Mouse (Mus musculus) cerebellum, postnatal 14 days (tissue): ENCODE results near the gene Taar8c.
"Not testable (repeated sequence)": the region's sequence is repeated elsewhere in the genome, so short reads cannot be mapped to it uniquely, and the experiment has no call there.

ENCODE experiments used
- DNase-seq, 2 experiments: peaks; one replicate each; pipeline ENCODE4 v3.0.0; 2021; ENCODE audit warnings: mixed read lengths in 2 of 2

Taar8c gene

DNA sequence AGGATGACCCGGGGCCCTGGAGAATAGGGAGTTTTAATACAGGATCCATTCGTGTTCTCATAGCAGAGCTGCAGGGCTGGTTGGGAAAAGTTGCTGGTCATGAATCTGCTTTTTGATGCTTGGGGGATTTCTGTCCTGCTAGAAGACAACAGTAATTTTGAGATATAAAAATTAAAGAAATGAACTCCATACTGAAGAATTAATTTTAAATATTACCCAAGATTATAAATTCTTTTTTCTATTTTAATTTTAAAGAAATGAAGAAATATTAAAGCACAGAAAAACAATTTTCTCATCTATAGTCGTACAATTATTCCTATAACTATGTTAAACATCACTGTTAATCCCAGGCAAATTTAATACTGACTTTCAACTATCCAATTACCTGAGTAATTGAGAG is at the start of gene Taar8c:
TSS of gene Taar8c (minus strand) at position 101 of the 400 bp plus-strand sequence.
- DNase-seq, result not testable (repeated sequence)

DNA sequence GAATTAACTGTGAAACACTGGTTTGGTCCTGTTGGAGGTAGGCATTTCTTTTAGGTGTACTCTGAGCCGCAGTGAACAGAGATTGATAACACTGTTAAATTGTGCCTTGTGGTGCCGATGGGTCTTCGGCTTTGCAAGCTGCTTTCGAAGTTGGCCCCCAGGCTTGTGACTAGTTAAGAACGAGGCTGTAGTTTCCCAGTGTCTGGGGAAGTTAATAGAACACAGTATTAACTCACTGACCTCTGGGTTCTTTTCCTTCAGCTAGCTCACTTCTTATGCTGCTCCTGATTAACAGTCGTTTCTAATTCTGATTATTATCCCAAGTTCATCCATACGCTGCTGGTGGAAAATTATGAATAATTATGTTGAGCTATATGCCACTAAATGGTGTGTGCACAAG is 48.4 kb upstream of the Taar8c start:
- no peak for DNase-seq

DNA sequence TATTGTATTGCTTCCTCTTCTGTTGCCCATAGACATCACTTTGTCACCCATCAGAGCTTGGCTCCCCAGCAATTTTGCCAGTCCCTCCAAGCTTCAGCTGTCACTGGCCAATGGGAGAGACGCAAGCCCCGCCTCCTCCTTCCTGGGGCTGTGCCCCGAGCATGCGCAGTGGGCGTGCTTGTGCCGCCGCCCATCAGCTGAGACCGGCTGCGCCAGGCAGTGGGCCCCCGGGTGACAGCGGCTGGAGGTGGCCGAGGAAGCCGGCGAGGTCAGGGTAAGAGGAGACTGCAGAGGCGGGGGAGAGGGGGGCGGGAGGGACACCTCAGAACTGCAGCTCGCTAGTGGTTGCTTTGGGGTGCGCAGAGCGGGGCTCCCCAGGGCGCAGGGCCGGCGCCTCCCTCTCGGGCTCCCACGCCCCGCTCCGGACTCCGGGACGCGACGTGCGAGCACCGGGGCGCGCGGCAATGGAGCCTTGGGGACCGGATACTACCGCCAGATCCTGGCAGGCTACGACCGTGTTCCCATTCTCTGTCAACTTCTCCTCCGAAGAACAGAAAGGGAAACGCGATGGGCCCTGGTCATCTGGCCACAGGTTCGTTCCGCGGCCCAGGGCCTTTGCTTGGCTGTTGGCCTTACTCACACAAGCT is 47.5 kb upstream of the Taar8c start, which contains the start of gene Stx7:
TSS of gene Stx7 (plus strand) at position 168 of the 647 bp plus-strand sequence.
- DNase-seq, result peak; percentile 93 to 95

DNA sequence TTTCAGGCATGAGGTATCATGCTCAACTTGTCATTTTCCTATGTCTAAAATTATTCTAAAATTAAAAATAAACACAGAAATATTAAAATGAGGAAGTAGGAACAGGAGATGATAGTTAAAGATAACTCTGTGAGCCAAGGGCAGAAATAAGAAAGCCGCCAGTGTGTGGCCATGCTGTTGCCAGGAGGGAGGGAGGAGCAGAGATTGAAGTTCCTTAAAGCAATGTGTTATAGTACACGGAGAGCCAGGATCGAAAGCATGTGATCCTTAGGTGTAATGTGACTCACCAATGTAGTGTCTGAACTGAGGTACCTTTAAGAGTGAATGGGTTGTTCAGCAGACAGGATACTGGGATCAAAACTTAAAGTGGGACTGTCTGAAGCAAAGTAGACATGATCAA is 41.0 kb upstream of the Taar8c start:
- no peak for DNase-seq

DNA sequence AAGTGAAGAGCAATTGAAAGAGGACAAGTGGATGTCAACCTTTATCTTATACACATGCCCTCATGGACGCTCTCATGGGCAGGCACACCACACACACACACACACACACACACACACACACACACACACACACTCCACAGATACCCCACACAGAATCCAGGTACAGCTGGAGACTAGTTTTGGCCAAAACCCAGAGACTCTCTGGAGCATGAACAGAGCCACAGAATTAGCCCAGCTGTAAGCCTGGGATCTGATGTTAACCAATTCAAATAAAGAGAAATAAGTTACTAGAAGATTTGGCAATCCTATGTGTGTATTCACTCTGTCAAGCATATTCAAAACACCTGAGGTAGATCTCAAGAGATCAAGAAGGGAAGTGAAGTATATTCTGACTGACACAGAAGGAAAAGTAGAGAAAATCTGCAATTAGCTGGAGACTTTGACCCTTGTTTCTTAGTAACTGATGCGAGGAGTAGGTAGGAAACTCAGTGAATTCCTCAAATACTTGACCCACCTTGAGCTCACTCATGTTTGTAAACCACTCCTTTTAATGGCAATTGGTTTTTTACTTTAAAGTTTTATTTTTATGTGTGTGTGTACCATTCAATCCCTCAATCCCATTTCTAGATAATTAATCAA is 37.0 kb upstream of the Taar8c start:
- no peak for DNase-seq

DNA sequence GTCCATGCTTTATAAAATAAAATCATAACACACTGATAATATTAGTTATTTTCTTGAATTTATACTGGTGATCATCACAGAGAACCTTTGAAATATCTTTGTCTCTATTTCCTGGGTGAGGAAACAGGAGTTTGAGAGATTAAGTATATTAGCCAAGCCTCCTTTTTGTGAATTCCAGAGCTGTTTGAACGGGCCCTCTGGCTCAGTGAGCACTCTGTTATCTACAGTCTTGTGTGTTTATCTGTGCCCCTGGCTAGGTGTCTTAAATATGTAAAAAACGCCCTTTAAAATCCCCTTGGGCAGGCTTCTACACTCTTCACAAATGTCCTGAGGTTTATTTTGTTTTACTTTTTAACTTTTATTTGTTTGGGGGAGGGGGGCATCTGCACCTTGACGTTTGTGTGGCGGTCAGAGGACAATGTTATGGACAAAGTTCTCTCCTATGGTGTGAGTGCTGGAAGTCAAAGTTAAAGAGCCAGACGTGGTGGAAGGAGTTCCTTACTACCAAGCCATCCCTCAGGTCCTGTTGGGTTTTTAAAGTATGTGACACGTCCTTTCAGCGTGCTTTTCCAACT is 32.4 kb upstream of the Taar8c start:
- DNase-seq, result no peak

DNA sequence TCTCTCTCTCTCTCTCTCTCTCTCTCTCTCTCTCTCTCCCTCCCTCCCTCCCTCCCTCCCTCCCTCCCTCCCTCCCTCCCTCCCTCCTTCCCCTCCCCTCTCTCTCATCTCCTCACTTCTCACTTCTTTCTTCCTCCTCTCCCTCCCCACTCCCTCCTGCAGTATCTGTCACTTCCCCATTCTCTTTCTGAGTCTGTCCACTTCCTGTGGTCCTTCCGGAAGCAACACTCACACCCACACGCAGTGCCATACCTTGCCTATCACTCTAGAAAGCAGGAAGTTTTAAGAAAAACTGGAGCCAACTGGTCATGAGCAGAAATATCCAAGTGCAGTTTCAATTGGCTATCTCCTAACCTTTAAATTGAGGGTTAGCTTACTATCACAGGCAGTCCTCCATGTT is 31.4 kb upstream of the Taar8c start:
- DNase-seq, result no peak

DNA sequence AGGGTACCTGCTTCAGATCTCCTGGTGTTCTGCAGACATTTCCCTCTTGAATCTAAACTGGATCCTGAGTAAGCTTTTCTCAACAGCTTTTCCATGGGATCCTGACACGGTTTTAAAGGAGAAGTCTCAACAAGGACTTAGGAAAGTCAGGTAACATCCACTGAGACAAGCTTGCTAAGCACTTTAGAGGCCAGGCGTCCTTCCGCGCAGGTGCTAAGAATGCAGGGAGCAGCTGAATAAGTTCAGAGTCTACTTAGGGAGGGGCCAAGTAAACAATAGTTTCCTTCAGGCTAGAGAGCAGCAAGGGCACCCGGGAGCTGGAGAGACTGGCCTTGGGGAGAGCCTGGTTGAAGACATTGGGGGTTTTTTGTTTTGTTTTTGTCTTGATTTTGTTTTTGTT is 30.6 kb upstream of the Taar8c start:
- no peak for DNase-seq

DNA sequence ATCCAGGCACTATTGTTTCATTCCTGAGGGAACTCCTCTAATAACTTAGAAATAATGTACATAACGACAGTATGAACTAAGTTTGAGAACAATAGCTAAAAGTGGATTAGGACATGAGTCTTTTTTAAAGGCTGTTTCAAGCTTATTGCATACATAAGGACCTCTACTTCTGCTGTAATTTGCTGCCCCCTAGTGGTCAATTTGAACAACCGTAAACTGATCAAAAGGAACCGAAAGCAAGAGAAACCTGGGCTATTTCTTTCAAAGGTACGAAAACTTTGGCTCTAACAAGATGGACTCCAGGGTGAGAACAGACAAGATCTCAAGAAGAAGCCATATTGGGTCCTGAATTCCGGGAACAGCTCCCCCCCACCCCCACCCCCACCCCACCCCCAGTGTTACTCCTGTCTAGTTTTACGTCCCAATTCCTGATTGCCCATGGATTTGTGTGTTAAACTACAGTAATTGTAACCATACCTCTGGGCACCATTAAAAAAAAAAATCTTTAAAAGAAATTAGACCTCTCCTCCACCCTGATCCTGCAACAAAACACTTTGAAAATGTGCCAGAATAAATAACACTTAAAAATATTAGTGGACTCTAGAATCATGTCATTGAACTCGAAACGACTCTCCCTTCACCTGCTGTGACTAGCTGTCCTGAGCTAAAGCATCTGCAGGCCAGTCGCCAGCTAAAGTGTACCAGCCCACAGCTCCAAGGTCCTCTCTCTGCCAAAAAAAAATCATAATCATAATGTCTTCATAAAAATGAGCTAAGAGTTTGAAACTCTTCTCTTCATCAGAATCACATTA is 29.9 kb upstream of the Taar8c start:
- peak; percentile 76 for DNase-seq

DNA sequence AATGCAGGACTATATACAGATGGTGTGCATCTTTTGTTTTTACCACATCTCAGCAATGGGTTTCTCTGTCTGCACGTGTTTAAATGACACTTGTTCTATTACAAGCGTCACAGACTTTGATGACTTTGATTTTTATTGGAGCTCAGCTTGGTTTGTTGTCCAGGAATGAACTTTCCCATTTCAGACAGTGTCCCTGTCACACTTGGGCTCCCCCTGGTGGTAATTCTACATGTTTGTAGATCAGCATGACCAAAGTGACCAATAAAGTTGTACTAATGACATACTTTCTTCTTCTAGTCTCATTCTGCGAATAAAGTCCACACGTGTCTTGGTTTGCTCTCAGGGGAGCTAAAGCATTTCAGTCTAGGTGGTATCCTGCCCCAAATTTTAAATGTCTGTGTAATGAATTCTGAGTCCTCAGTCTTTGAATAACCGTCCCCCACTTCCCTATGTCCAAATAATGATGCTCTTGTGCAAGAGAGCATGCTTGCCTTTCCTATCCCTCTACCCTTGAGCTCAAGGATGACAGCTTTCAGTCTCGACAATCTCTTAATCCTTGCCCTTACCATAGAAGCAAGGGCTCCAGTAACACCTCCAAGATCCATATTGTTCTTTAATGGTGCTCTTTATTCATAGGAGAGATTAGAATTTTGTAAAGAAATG is 9.5 kb upstream of the Taar8c start:
- peak; percentile 74 to 78 for DNase-seq

DNA sequence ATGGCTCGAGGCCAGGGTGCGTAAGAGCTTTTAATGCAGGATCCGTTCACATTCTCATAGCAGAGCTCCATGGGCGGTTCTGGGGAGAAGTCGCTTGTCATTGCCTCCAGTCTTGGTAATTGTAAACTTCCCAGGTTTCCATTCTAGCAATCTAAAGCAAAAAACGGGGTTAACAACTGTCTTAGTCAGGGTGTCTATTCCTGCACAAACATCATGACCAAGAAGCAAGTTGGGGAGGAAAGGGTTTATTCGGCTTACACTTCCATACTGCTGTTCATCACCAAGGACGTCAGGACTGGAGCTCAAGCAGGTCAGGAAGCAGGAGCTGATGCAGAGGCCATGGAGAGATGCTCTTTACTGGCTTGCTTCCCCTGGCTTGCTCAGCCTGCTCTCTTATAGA is 7.7 kb upstream of the Taar8c start, which contains the start of gene Taar9:
TSS of gene Taar9 (minus strand) at position 101 of the 400 bp plus-strand sequence.
- not testable (repeated sequence) for DNase-seq

DNA sequence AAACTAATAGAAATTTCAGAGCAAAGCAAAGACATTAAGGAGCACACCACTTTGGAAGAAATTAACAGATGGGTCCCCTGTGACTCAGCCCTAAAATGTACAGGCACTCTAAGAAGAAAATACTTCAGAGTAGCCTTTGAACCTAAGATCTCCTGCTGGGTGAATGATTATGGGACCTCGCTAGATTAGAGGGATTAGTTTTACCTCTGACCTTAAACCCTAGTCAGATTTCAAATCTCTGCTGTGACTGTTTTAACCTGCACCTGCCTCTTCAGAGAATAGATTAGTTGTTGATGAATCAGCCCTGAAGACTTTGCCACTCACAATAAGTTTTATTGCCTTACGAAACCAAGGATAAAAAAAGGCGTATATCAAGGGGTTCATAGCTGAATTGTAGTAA is 6.5 kb upstream of the Taar8c start:
- DNase-seq, result no peak

DNA sequence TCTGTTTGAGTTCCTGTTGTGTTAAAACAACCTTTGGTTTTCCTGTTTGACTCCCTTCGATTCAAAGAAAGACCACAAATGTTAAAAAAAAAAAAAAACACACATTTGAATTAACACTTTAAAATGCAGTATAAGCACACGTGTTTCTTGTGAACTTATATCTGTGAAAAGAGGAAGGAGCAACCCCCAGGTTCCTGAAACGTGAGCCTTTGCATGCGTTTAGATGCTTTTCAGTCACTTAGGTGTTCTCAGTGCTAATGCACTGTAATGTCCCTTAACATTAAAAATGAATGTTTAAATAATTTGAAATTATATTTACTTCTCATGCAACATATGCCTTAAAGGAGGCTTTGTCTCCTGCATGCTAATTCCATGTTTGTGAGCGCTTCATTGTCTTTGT is 6.0 kb upstream of the Taar8c start:
- DNase-seq, result no peak

DNA sequence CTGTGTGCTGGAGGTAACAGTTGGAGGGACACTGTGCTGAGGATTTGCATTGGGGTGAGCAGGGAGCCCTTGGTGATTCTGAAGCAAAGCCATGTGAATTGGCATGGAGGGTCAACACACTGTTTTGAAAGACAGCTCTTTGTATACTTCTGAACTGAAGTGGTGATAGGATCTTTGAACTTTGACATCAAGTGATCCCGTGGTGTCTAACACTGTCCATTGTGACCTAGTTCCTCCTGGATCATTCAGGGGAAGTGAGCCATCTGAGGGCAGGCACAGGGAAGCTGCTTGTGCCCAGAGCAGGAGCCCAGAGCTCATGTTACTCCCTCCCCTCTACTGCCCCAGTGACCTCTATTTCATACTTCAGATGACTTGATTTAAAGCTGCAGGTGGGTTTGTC is 1.6 kb upstream of the Taar8c start:
- DNase-seq, result not testable (repeated sequence)

DNA sequence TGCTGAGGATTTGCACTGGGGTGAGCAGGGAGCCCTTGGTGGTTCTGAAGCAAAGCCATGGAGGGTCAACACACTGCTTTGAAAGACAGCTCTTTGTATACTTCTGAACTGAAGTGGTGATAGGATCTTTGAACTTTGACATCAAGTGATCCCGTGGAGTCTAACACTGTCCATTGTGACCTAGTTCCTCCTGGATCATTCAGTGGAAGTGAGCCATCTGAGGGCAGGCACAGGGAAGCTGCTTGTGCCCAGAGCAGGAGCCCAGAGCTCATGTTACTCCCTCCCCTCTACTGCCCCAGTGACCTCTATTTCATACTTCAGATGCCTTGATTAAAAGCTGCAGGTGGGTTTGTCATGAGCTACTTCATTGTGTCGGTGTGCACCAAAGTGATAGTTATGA is 4.7 kb downstream of the Taar8c start:
- not testable (repeated sequence) for DNase-seq

DNA sequence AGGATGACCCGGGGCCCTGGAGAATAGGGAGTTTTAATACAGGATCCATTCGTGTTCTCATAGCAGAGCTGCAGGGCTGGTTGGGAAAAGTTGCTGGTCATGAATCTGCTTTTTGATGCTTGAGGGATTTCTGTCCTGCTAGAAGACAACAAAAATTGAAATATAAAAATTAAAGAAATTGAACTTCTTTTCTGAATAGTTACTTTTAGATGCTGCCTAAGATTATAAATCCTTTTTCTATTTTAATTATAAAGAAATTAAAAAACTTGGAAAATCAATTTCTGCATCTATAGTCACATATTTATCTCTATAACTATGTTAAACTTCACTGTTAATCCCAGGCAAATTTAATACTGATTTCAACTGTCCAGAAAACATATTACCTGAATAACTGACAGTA is 9.5 kb downstream of the Taar8c start, which contains the start of gene Taar8b:
TSS of gene Taar8b (minus strand) at position 101 of the 400 bp plus-strand sequence.
- no peak for DNase-seq

DNA sequence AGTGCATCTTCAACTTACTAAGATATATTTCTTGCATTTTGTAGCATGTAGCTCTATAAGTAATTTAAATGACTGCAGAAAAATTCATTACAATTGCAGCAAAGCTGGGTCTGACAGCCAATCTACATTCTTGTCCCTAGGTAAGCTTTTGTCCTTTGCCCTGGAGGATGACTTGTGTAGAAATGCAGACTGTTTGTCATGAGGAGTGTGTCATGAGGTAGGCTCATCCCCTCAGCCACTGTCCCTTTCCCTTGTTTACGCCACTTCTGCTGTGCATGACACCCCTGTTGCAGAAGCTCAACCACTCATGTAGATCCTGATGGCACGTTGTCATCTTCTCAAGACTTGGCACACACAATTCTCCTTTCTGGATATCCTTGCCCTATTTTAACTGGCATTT is 14.5 kb downstream of the Taar8c start:
- no peak for DNase-seq

DNA sequence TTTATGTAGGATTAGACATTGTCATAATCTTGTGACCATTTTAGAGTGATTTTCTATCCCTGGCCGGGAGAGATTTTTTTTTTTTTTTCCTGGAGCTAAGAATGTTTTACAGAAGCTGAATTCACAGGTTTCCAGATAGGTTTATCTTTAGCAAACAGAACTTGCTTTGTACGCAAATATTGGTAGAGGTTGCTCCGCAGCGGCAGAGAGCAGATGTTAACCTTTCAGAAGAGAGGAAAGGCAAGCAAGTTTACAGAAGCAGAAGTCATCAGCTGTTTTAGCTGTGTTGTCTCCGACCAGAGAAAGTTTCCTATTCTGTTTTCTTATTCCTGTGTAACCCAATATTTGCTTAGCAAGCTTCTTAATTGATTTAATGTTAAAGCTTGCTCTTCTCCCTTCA is 15.2 kb downstream of the Taar8c start:
- no peak for DNase-seq

DNA sequence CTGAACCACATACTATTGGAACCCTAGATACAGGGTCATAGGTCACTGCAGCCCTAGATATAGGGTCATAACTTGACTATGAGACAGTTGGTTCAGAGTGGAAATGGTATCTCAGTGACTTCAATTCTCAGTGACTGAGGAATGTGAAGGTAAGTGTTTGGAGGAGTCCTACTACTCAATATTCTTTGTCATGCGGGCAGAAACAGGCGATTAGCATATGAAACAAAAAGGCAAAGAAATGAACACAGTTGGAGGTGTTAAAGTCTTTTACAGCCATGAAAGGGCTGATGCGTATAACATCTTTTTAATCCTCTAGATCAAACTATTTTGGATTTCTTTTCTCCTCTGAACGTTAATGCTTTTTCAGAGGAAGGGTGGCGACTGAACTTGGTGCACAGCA is 15.8 kb downstream of the Taar8c start:
- DNase-seq, result no peak

DNA sequence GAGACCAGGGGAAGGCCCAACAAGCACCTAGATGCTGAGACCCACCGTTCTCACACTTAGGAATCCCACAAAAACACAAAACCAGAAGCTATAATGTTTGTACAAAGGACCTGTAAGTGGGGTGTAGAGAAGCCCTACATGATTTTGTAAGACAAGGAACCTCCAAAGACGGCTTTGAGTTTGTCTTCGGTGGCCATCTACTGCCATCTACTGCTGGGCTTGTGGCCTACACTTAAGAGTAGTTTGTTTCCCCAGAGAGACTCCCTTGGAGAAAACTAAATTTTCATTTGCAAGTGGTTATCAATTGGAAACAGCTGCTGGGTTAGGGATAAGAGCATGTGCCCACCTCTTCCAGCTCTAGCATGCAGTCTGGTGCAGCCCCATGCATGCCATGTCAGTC is 21.5 kb downstream of the Taar8c start:
- peak; percentile 66 to 70 for DNase-seq

DNA sequence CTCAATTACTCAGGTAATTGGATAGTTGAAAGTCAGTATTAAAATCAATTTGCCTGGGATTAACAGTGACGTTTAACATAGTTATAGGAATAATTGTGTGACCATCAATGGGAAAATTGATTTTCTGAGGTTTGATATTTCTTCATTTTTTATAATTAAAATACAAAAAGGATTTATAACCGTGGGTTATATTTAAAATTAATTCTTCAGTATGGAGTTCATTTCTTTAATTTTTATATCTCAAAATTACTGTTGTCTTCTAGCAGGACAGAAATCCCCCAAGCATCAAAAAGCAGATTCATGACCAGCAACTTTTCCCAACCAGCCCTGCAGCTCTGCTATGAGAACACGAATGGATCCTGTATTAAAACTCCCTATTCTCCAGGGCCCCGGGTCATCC is 25.5 kb downstream of the Taar8c start, which contains the start of gene Taar8a:
TSS of gene Taar8a (plus strand) at position 301 of the 400 bp plus-strand sequence.
- DNase-seq, result not testable (repeated sequence)

DNA sequence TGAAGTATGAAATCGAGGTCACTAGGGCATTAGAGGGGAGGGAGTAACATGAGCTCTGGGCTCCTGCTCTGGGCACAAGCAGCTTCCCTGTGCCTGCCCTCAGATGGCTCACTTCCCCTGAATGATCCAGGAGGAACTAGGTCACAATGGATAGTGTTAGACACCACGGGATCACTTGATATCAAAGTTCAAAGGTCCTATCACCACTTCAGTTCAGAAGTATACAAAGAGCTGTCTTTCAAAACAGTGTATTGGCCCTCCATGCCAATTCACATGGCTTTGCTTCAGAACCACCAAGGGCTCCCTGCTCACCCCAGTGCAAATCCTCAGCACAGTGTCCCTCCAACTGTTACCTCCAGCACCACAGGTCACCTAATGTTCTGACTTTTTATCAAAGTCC is 27.0 kb downstream of the Taar8c start:
- DNase-seq, result not testable (repeated sequence)

DNA sequence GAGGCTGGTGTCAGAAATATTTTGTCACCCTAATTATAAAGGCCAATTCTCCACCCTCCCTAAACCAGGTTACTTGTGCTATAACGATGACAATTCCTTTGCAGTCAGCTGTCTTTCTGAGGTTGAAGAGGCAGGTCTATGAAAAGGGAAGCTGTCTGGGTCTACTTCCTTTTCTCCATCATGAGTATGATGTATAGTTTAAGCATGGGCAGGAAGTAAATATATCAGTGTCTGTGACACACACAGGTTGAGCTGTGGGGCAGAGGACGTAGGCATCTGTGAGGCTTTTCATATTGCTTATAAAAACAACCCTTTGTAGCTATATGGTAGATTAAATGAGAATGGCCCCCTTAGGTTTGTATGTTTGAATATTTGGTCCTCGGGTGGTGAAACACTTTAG is 42.7 kb downstream of the Taar8c start:
- no peak for DNase-seq
